Mouse (Mus musculus): Measurements from ENCODE around the gene Tra2a.

- TF ChIP-seq CTCF (IDR thresholded peaks at IDR 0.05; ENCODE audit: low read depth, low read length): no peak
- TF ChIP-seq POLR2AphosphoS5 (IDR thresholded peaks at IDR 0.05; ENCODE audit: insufficient replicate concordance, low read depth, low read length): no peak
- no peak for TF ChIP-seq GATA2 (IDR thresholded peaks at IDR 0.05; ENCODE audit: borderline replicate concordance, low read depth, low read length)
- no peak for TF ChIP-seq GATA1 (IDR thresholded peaks at IDR 0.05; ENCODE audit: borderline replicate concordance, low read length)
Measured at GRCm38 (mm10) chr6:49213581-49214085, 50.2 kb downstream of the Tra2a start.
